Mouse (Mus musculus) midbrain, embryonic 12.5 days (tissue): Measurements from ENCODE around the gene Ptpn1. TPM values are rescaled to one million over a fixed set of nuclear protein-coding genes. Genes with fewer than 3 reads are reported as not detected.

Experiments
- ATAC-seq: fragments of 200-750 bp; cut with Nextera tagmentation; 2 replicates; pipeline ENCODE4 v1.8.0; 2017; ENCODE audit warnings: low read depth, moderate TSS enrichment, moderate library complexity; ENCODE audit not compliant: low FRiP score
- H3K27ac ChIP-seq: fragments of 300-500 bp; sonication (generic); replicated peaks from 2 replicates; pipeline ENCODE4 v1.5.1; 2016; ENCODE audit warnings: mild to moderate bottlenecking
- H3K27me3 ChIP-seq: fragments of 300-500 bp; sonication (generic); 2 replicates; pipeline ENCODE4 v1.6.1; 2016; ENCODE audit warnings: mild to moderate bottlenecking
- H3K36me3 ChIP-seq: fragments of 300-500 bp; sonication (generic); 2 replicates; pipeline ENCODE4 v1.6.1; 2016
- H3K4me1 ChIP-seq: fragments of 300-500 bp; sonication (generic); 2 replicates; pipeline ENCODE4 v1.6.1; 2016
- H3K4me2 ChIP-seq: fragments of 300-500 bp; sonication (generic); replicated peaks from 2 replicates; pipeline ENCODE4 v1.6.1; 2016; ENCODE audit warnings: mild to moderate bottlenecking, moderate library complexity
- H3K4me3 ChIP-seq: fragments of 300-500 bp; sonication (generic); 2 replicates; pipeline ENCODE4 v1.5.1; 2016; ENCODE audit warnings: mild to moderate bottlenecking
- H3K9ac ChIP-seq: fragments of 300-500 bp; sonication (generic); replicated peaks from 2 replicates; pipeline ENCODE4 v1.6.1; 2016; ENCODE audit warnings: mild to moderate bottlenecking, moderate library complexity
- H3K9me3 ChIP-seq: fragments of 300-500 bp; sonication (generic); 2 replicates; pipeline ENCODE4 v1.6.1; 2016; ENCODE audit warnings: mild to moderate bottlenecking
- WGBS: fragments of 180-500 bp; shearing (Covaris S2); methylation state at CpG from one replicate; pipeline ENCODE4 v1.1.7; 2016; 5-methylcytosine and 5-hydroxymethylcytosine counted together
- polyA plus RNA-seq: library from polyadenylated mRNA; unstranded; fragments of >200 nt; fragmentation: Nextera tagmentation; extraction: Ambion mirVana; gene quantifications from 2 replicates; pipeline ENCODE4 v1.2.1, GENCODE M21; 2016

The Ptpn1 gene
- polyA plus RNA-seq, 1 experiment from 2014 or later: 117 TPM

- H3K9ac ChIP-seq: no peak overlapping the region
- ATAC-seq: no peak
- H3K4me2 ChIP-seq: no peak overlapping the region
- H3K4me3 ChIP-seq: no peak overlapping the region
- peaks cover 19% of the 10 kb centered on the region for H3K4me1 ChIP-seq
- H3K27me3 ChIP-seq: no peaks in the 10 kb centered on the region
- H3K36me3 ChIP-seq: no peaks in the 10 kb centered on the region
- WGBS: 85% methylated on average over 6 of the region's 6 CpGs
- no peaks in the 10 kb centered on the region for H3K9me3 ChIP-seq
- no peak overlapping the region for H3K27ac ChIP-seq
Measured at GRCm38 (mm10) chr2:167950681-167951080, 18.8 kb downstream of the Ptpn1 start.

- Histone ChIP-seq H3K27ac (no peak overlapping the region), H3K36me3 (no peaks in the 10 kb centered on the region), H3K4me1 (peaks cover 17% of the 10 kb centered on the region; the same call in 1 of the 2 replicates), H3K9me3 (no peaks in the 10 kb centered on the region), H3K4me2 (no peak overlapping the region), H3K27me3 (no peaks in the 10 kb centered on the region), H3K9ac (no peak overlapping the region), H3K4me3 (no peak overlapping the region)
- WGBS: 95% methylated on average over 13 of the region's 13 CpGs
- no peak for ATAC-seq
Measured at GRCm38 (mm10) chr2:167951301-167952211, 19.7 kb downstream of the Ptpn1 start.

- 90% methylated on average over 10 of the region's 10 CpGs for whole genome bisulfite sequencing
- no peak for ATAC-seq
- no peak overlapping the region for H3K4me3 ChIP-seq
Measured at GRCm38 (mm10) chr2:167953819-167954218, 22.0 kb downstream of the Ptpn1 start.

GRCm38 (mm10) chr2:167954928-167955327 lies 23.1 kb downstream of the Ptpn1 start:
- Histone ChIP-seq H3K27ac (no peak overlapping the region), H3K4me3 (no peak overlapping the region), H3K4me2 (no peak overlapping the region), H3K9ac (no peak overlapping the region), H3K27me3 (no peaks in the 10 kb centered on the region), H3K36me3 (no peaks in the 10 kb centered on the region), H3K9me3 (no peaks in the 10 kb centered on the region), H3K4me1 (peaks cover 9% of the 10 kb centered on the region)
- 90% methylated on average over 7 of the region's 7 CpGs for WGBS
- ATAC-seq: no peak

More at GRCm38 (mm10) chr2:167953819-167954218, 22.0 kb downstream of the Ptpn1 start:
- Histone ChIP-seq H3K4me1 (peaks cover 10% of the 10 kb centered on the region), H3K9ac (0 out of 2 replicates have a peak overlapping the region, but pooled peaks have one; percentile 0), H3K4me2 (no peak overlapping the region), H3K27me3 (no peaks in the 10 kb centered on the region), H3K9me3 (no peaks in the 10 kb centered on the region), H3K27ac (no peak overlapping the region), H3K36me3 (no peaks in the 10 kb centered on the region)

- Histone ChIP-seq H3K9me3 (no peaks in the 10 kb centered on the region), H3K9ac (no peak overlapping the region), H3K27ac (no peak overlapping the region), H3K27me3 (no peaks in the 10 kb centered on the region), H3K4me3 (no peak overlapping the region), H3K4me1 (peaks cover 9% of the 10 kb centered on the region), H3K4me2 (no peak overlapping the region), H3K36me3 (no peaks in the 10 kb centered on the region)
- WGBS: 93% methylated on average over 1 of the region's 1 CpGs
- no peak for ATAC-seq
Measured at GRCm38 (mm10) chr2:167957539-167957938, 25.7 kb downstream of the Ptpn1 start.

GRCm38 (mm10) chr2:167958082-167958788 lies 26.4 kb downstream of the Ptpn1 start:
- H3K27me3 ChIP-seq: no peaks in the 10 kb centered on the region
- H3K9me3 ChIP-seq: no peaks in the 10 kb centered on the region
- H3K9ac ChIP-seq: no peak overlapping the region
- ATAC-seq: no peak
- H3K4me2 ChIP-seq: no peak overlapping the region
- no peak overlapping the region for H3K4me3 ChIP-seq
- H3K36me3 ChIP-seq: 0 out of 2 replicates have a peak, but pooled peaks cover under 1% of the 10 kb centered on the region
- no peak overlapping the region for H3K27ac ChIP-seq
- H3K4me1 ChIP-seq: peaks cover 9% of the 10 kb centered on the region
- WGBS: 74% methylated on average over 5 of the region's 5 CpGs

- WGBS: 78% methylated on average over 4 of the region's 4 CpGs
- Histone ChIP-seq H3K27ac (no peak overlapping the region), H3K9ac (no peak overlapping the region), H3K27me3 (no peaks in the 10 kb centered on the region), H3K4me2 (no peak overlapping the region), H3K9me3 (no peaks in the 10 kb centered on the region), H3K36me3 (peaks cover 6% of the 10 kb centered on the region; the same call in 1 of the 2 replicates), H3K4me1 (peaks cover 9% of the 10 kb centered on the region), H3K4me3 (no peak overlapping the region)
- ATAC-seq: no peak
Measured at GRCm38 (mm10) chr2:167958843-167959242, 27.0 kb downstream of the Ptpn1 start.

- WGBS: 85% methylated on average over 4 of the region's 4 CpGs
- no peak overlapping the region for H3K4me2 ChIP-seq
- H3K9me3 ChIP-seq: no peaks in the 10 kb centered on the region
- H3K36me3 ChIP-seq: peaks cover 12% of the 10 kb centered on the region
- no peak overlapping the region for H3K27ac ChIP-seq
- peaks cover 9% of the 10 kb centered on the region for H3K4me1 ChIP-seq
- no peak for ATAC-seq
- no peak overlapping the region for H3K4me3 ChIP-seq
- H3K9ac ChIP-seq: no peak overlapping the region
- no peaks in the 10 kb centered on the region for H3K27me3 ChIP-seq
Measured at GRCm38 (mm10) chr2:167959384-167959911, 27.6 kb downstream of the Ptpn1 start.

GRCm38 (mm10) chr2:167959996-167960395 lies 28.1 kb downstream of the Ptpn1 start:
- Histone ChIP-seq H3K4me3 (no peak overlapping the region), H3K9me3 (no peaks in the 10 kb centered on the region), H3K27ac (no peak overlapping the region), H3K4me1 (peaks cover 6% of the 10 kb centered on the region), H3K9ac (no peak overlapping the region), H3K36me3 (peaks cover 18% of the 10 kb centered on the region), H3K4me2 (no peak overlapping the region), H3K27me3 (no peaks in the 10 kb centered on the region)
- 82% methylated on average over 7 of the region's 7 CpGs for WGBS
- no peak for ATAC-seq

- WGBS: 86% methylated on average over 8 of the region's 8 CpGs
- no peaks in the 10 kb centered on the region for H3K27me3 ChIP-seq
- ATAC-seq: no peak
Measured at GRCm38 (mm10) chr2:167960584-167960983, 28.7 kb downstream of the Ptpn1 start.

GRCm38 (mm10) chr2:167962347-167962746 lies 30.5 kb downstream of the Ptpn1 start:
- no peaks in the 10 kb centered on the region for H3K9me3 ChIP-seq
- H3K9ac ChIP-seq: 0 out of 2 replicates have a peak overlapping the region, but pooled peaks have one; percentile 6
- peaks cover 41% of the 10 kb centered on the region for H3K36me3 ChIP-seq
- no peak overlapping the region for H3K4me2 ChIP-seq
- ATAC-seq: no peak
- no peak overlapping the region for H3K27ac ChIP-seq
- H3K4me3 ChIP-seq: no peak overlapping the region
- H3K4me1 ChIP-seq: peaks cover 6% of the 10 kb centered on the region
- 92% methylated on average over 6 of the region's 6 CpGs for WGBS
- no peaks in the 10 kb centered on the region for H3K27me3 ChIP-seq

More at GRCm38 (mm10) chr2:167960584-167960983, 28.7 kb downstream of the Ptpn1 start:
- Histone ChIP-seq H3K9me3 (no peaks in the 10 kb centered on the region), H3K4me2 (no peak overlapping the region), H3K36me3 (peaks cover 24% of the 10 kb centered on the region), H3K27ac (no peak overlapping the region), H3K4me1 (peaks cover 6% of the 10 kb centered on the region), H3K4me3 (no peak overlapping the region), H3K9ac (no peak overlapping the region)

GRCm38 (mm10) chr2:167963176-167963575 lies 31.3 kb downstream of the Ptpn1 start:
- no peak overlapping the region for H3K4me3 ChIP-seq
- ATAC-seq: no peak
- 88% methylated on average over 4 of the region's 4 CpGs for WGBS
- H3K36me3 ChIP-seq: peaks cover 50% of the 10 kb centered on the region
- H3K4me1 ChIP-seq: peaks cover 3% of the 10 kb centered on the region
- H3K4me2 ChIP-seq: no peak overlapping the region
- H3K9ac ChIP-seq: no peak overlapping the region
- no peaks in the 10 kb centered on the region for H3K27me3 ChIP-seq
- H3K27ac ChIP-seq: no peak overlapping the region
- no peaks in the 10 kb centered on the region for H3K9me3 ChIP-seq
